Mouse (Mus musculus) G1E (cell line): Measurements from ENCODE around the gene Asb15.

ENCODE experiments used
- CTCF ChIP-seq: IDR thresholded peaks from 2 replicates; pipeline ENCODE4 v1.5.1; 2012; ENCODE audit warnings: low read depth, low read length, inconsistent platforms, mixed read lengths
- GATA1 ChIP-seq: IDR thresholded peaks from 2 replicates; pipeline ENCODE4 v1.6.1; 2012; ENCODE audit warnings: borderline replicate concordance, low read length, inconsistent platforms, mixed read lengths
- GATA2 ChIP-seq: IDR thresholded peaks from 2 replicates; pipeline ENCODE4 v1.6.1; 2012; ENCODE audit warnings: low read depth, low read length, inconsistent platforms, borderline replicate concordance
- TAL1 ChIP-seq: conservative IDR thresholded peaks from 2 replicates; pipeline ENCODE4 v1.6.1; 2012; ENCODE audit warnings: low read depth, low read length, inconsistent platforms, mixed read lengths

- no peak for TF ChIP-seq CTCF
- no peak for TF ChIP-seq GATA1
- TF ChIP-seq TAL1: no peak
- TF ChIP-seq GATA2: no peak
Measured at GRCm38 (mm10) chr6:24549801-24550200, 21.9 kb downstream of the Asb15 start.
